Mouse (Mus musculus): ENCODE measurements around the gene Fbxw2. TPM values are rescaled to one million over a fixed set of nuclear protein-coding genes. Genes with fewer than 3 reads are reported as not detected.
"Not testable (repeated sequence)": the region's sequence is repeated elsewhere in the genome, so short reads cannot be mapped to it uniquely, and the experiment has no call there.

The Fbxw2 gene
- polyA plus RNA-seq, 1 experiment from 2014 or later: 97.7 TPM

DNA sequence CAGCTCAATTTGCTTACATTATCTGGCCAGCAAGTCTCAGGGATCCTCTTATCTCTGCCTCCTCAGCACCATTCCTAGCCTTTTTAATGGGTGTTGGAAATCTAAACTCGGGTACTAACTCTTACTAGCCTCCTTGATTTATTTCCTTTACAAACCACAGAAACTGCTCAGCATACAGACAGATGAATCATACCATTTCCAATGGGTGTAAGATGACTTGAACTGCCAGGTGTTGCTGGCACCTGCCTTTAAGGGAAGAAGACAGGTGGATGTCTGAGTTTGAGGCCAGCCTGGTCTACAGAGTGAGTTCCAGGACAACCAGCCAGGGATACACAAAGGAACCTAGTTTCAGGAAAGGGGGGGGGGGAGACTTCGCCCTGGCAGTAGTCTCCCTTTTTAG is 18.1 kb downstream of the Fbxw2 start:
- Histone ChIP-seq H3K27me3 (no peaks in the 10 kb centered on the region), H3K4me3 (no peak overlapping the region), H3K36me3 (peaks cover 54% of the 10 kb centered on the region), H3K27ac (no peak overlapping the region), H3K9me3 (no peaks in the 10 kb centered on the region), H3K4me1 (peaks cover 12% of the 10 kb centered on the region), H3K4me2 (no peak overlapping the region), H3K9ac (no peak overlapping the region)
- no peak for ATAC-seq (ENCODE audit: insufficient number of reproducible peaks, insufficient read depth, low FRiP score, low TSS enrichment, low read depth)
- WGBS: 77% methylated on average over 2 of the region's 2 CpGs

DNA sequence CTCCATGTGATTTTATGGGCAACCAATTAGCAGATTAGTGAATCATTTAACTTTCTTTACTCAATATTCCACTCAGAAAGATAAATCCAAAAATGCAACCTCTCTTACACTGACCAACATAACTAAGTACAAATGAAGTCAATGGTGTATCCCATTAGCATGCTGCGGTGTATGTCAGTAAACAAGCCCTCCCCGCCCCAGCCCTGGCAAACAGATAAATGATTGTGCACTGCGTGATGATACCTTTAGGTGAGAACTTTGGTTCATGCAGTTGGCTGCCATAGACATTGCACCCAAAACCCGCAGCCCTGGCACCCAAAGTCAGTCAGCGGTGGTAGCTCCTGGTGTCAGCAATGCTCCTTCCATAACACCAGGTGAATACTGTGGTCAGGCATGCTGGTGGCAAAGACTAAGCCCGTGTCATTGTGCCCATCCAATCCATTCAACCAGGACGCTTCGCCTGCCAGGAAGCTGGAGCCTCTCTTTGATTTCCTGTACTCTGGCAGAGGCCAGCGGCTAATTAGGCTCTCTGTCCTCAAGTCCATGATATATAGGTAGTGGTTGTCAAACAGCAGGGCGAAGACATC is 20.7 kb downstream of the Fbxw2 start:
- ATAC-seq (ENCODE audit: insufficient number of reproducible peaks, insufficient read depth, low FRiP score, low TSS enrichment, low read depth): no peak
- Histone ChIP-seq H3K36me3 (peaks cover 36% of the 10 kb centered on the region), H3K27me3 (no peaks in the 10 kb centered on the region), H3K4me1 (peaks cover 13% of the 10 kb centered on the region), H3K9ac (no peak overlapping the region), H3K4me3 (no peak overlapping the region), H3K4me2 (no peak overlapping the region), H3K27ac (no peak overlapping the region), H3K9me3 (no peaks in the 10 kb centered on the region)
- WGBS: 91% methylated on average over 10 of the region's 10 CpGs

DNA sequence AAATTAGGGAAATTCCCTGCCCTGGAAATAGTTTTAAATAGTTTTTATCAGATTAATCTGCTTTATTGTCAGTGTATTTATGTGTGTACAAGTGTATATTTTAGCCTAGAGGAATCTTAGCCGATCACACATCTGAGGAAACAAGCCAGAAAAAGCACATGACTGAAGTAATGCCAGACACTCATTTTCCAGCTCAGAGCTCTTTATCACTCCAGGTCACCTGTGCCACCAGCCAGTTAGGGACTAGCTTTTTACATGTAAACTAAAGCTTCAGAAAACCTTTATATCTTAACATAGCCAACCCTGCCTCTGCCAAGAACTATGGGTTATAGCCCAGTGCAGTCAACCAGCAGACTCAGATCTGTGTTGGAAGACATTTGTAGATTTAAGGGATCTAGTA is 21.3 kb downstream of the Fbxw2 start:
- 75% methylated on average over 1 of the region's 1 CpGs for WGBS
- no peak for ATAC-seq (ENCODE audit: insufficient number of reproducible peaks, insufficient read depth, low FRiP score, low TSS enrichment, low read depth)
- Histone ChIP-seq H3K36me3 (peaks cover 32% of the 10 kb centered on the region), H3K4me3 (no peak overlapping the region), H3K27ac (no peak overlapping the region), H3K4me1 (peaks cover 19% of the 10 kb centered on the region), H3K4me2 (no peak overlapping the region), H3K9ac (no peak overlapping the region), H3K9me3 (no peaks in the 10 kb centered on the region), H3K27me3 (no peaks in the 10 kb centered on the region)

DNA sequence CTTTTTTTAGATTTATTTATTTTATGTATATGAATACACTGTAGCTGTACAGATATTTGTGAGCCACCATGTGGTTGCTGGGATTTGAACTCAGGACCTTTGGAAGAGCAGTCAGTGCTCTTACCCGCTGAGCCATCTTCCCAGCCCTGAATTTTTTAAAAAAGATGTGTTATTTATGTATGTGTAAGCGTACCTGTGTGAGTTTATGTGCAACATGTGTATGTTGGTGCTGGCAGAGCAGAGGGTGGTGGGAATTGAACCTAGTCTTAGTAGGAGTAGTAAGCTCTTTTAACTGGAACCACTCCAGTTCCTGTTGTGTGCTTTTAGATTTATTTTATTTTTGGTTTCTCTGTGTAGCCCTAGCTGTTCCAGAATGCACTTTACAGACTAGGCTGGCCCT is 21.9 kb downstream of the Fbxw2 start:
- no peak overlapping the region for H3K4me3 ChIP-seq
- no peak overlapping the region for H3K27ac ChIP-seq
- peak overlapping the region; percentile 81 for H3K4me2 ChIP-seq
- no peak overlapping the region for H3K9ac ChIP-seq
- 94% methylated on average over 2 of the region's 2 CpGs for WGBS
- H3K4me1 ChIP-seq: peaks cover 19% of the 10 kb centered on the region
- no peaks in the 10 kb centered on the region for H3K9me3 ChIP-seq
- ATAC-seq (ENCODE audit: insufficient number of reproducible peaks, insufficient read depth, low FRiP score, low TSS enrichment, low read depth): no peak
- peaks cover 32% of the 10 kb centered on the region for H3K36me3 ChIP-seq
- H3K27me3 ChIP-seq: no peaks in the 10 kb centered on the region

DNA sequence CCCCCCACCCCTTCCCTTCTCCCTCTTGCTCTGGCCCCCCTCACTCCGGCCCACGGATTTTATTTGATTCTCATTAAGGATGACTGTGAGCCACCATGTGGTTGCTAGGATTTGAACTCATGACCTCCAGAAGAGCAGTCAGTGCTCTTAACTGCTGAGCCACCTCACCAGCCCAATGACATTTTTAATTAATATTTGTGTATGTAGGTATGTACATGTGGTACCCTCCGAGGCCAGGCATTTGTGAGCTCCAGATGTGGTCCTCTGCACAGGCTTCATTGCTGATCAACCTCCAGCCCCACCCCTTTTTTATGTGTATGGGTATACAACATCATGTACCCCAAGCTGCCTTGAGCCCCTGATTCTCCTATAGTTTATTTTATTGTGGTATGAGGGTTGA is 22.4 kb downstream of the Fbxw2 start:
- 63% methylated on average over 3 of the region's 3 CpGs for WGBS

DNA sequence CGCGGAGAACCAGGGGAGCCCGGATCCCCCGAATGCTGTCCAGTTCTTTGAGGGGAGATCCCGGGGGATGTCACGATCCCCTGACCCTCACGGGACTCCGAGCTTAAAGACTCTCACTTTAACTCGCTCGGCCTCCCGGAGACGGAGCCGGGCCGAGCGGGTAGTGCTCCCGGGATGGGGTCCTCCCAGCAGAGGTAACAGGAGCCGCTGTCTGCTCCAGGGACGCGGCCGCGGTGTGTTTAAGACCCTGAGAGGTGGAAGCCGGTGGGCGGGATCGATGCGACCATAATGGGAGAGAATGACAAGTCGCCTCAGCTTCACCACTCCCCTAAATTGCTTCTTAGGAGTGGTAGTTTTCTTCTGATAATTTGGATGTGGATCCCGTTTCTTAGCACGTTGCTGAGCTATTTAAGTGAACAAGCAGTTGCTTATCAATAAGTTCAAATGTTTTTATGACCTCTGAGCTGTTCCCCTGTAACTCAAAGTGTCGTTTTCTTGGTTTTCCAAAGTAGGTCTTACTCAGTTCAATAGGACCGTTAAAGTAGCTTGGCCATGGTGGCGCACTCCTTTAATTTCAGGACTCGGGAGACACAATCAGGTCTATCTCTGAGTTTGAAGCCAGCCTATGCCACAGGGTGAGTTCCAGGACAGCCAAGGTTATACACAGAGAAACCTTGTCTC is 23.4 kb downstream of the Fbxw2 start:
- Histone ChIP-seq H3K27ac (peak overlapping the region; percentile 92), H3K4me2 (peak overlapping the region; percentile 81), H3K9ac (peak overlapping the region; percentile 90), H3K36me3 (peaks cover 19% of the 10 kb centered on the region), H3K4me3 (peak overlapping the region; percentile 69), H3K4me1 (peaks cover 23% of the 10 kb centered on the region)
- not testable (repeated sequence) for H3K9me3 ChIP-seq, H3K27me3 ChIP-seq
- WGBS: under 1% methylated on average over 31 of the region's 32 CpGs
- ATAC-seq (ENCODE audit: insufficient number of reproducible peaks, insufficient read depth, low FRiP score, low TSS enrichment, low read depth): peak; percentile 57; the same call in 1 of the 2 replicates

More for the DNA sequence above, 22.4 kb downstream of the Fbxw2 start:
- H3K4me3 ChIP-seq: peak overlapping the region; percentile 31
- 0 out of 2 replicates have a peak overlapping the region, but pooled peaks have one; percentile 21 for H3K9ac ChIP-seq
- peak overlapping the region; percentile 81 for H3K4me2 ChIP-seq
- H3K36me3 ChIP-seq: peaks cover 27% of the 10 kb centered on the region
- H3K27me3 ChIP-seq: no peaks in the 10 kb centered on the region
- ATAC-seq (ENCODE audit: insufficient number of reproducible peaks, insufficient read depth, low FRiP score, low TSS enrichment, low read depth): no peak
- H3K9me3 ChIP-seq: no peaks in the 10 kb centered on the region
- no peak overlapping the region for H3K27ac ChIP-seq
- H3K4me1 ChIP-seq: peaks cover 23% of the 10 kb centered on the region

DNA sequence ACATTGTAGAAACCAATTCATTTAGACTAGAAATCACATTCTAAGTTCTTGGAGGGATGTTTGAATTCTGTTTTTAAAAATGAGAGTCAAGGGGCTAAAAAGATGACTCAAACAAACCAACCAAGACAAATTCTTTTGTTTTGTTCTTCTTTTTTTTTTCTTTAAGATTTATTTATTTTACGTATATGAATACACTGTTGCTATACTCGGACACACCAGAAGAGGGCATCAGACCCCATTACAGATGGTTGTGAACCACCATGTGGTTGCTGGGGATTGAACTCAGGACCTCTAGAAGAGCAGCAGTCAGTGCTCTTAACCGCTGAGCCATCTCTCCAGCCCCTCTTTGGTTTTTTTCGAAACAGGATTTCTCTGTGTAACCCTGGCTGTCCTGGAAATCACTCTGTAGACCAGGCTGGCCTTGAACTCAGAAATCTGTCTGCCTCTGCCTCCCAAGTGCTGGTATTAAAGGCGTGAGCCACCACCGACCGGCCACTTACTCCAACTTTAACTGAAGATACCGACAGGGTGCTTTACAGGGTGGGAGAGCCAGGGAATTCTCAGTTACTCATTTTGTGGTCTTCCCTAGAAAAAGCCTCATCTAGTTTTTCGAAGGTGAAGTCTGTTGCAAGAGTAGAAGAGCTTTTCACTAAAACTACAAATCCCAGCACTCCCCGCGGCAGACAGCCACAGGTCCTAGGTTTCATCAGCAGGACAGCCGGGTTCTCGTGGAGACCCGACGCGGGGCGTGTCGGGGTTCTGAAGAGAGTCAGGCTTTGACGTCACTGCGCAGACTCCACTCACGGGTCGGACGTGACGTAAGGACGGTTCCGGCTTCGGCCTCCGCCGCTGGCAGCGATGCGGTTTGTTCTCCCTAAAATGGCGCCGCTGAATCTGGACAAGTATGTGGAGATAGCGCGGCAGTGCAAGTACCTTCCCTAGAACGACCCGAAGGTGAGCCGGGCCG is 24.3 kb downstream of the Fbxw2 start:
- Histone ChIP-seq H3K4me1 (peaks cover 23% of the 10 kb centered on the region), H3K9ac (peak overlapping the region; percentile 90), H3K4me2 (peak overlapping the region; percentile 45), H3K4me3 (peak overlapping the region; percentile 69), H3K9me3 (no peaks in the 10 kb centered on the region), H3K27ac (peak overlapping the region; percentile 92), H3K27me3 (no peaks in the 10 kb centered on the region), H3K36me3 (peaks cover 16% of the 10 kb centered on the region)
- peak; percentile 94 for ATAC-seq (ENCODE audit: insufficient number of reproducible peaks, insufficient read depth, low FRiP score, low TSS enrichment, low read depth)
- WGBS: 4% methylated on average over 39 of the region's 39 CpGs

DNA sequence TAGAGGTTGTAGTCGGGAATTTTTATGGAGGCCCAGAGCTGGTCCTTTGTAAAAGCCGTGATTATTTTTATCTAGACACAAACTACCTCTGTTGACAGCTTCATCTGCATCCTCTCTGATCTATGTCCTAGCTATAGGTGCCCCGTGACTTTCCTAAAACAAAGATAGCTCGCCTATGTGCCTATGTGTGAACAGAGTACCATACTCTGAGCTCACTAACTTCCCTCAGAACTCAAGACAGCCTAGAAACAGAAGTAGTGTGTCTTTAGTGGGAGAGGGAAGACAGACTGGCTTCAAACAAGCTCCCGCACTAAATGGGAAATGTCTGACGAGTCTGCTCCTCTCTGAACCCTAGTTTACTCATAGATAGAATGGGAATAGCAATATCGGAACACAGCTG is 25.7 kb downstream of the Fbxw2 start:
- Histone ChIP-seq H3K9ac (0 out of 2 replicates have a peak overlapping the region, but pooled peaks have one; percentile 77), H3K36me3 (peaks cover 14% of the 10 kb centered on the region), H3K4me3 (peak overlapping the region; percentile 60), H3K4me2 (peak overlapping the region; percentile 76), H3K27me3 (no peaks in the 10 kb centered on the region), H3K4me1 (peaks cover 23% of the 10 kb centered on the region), H3K27ac (peak overlapping the region; percentile 86), H3K9me3 (no peaks in the 10 kb centered on the region)
- ATAC-seq (ENCODE audit: insufficient number of reproducible peaks, insufficient read depth, low FRiP score, low TSS enrichment, low read depth): no peak
- WGBS: 79% methylated on average over 7 of the region's 7 CpGs

DNA sequence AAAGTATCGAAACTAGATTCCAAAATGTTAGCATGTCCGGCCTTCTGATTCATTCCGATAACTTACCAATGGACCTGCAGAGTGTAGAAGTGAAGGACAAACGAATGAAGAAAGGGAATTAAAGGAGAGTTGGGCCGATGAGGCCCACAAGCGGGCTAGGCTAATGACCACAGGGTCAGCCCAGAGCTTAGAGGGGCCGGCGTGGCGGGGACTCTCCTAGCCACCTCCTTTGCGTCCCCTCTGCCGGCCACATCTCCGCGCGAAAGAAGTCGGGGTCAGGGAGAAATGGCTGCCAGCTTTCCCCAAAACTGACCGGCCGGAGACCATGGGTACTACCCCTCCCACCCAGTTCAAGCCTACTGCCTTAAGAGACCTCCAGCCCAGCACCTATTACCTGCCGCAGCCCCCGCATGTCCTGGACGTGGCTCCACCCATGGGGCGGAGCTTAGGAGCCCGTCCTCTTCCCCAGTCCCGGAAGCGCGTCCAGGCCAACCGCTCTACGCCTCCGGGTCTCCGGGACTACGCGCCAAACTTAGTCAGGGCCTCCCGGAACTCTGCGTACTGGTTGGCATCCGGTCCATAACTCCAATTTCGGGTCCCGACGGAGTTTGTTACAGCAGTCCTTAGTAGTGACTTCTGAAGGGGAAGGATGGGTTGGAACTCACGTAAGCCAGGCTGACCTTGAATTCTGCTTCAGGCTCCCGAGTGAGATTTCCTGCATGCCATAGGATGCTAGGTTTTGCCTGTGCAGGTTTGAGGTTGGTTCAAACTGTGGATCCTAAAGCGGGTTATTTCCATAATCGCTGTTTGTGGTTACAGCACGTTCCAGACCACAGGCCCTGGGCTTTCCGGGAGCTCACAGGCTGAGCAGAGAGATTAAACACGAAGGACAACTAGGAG is 26.5 kb downstream of the Fbxw2 start, which contains the start of gene Rabepk:
Gene Rabepk, minus strand, starts transcription at position 556 of the 900 bp plus-strand sequence.
- Histone ChIP-seq H3K4me2 (peak within 1 kb of the TSS; percentile 76), H3K27me3 (no peaks in the 10 kb centered on the region), H3K9me3 (no peaks in the 10 kb centered on the region), H3K9ac (peak within 1 kb of the TSS; percentile 77), H3K36me3 (peaks cover 19% of the 10 kb centered on the region), H3K27ac (peak within 1 kb of the TSS; percentile 86), H3K4me3 (peak within 1 kb of the TSS; percentile 60), H3K4me1 (peaks cover 23% of the 10 kb centered on the region)
- peak; percentile 74 for ATAC-seq (ENCODE audit: insufficient number of reproducible peaks, insufficient read depth, low FRiP score, low TSS enrichment, low read depth)
- WGBS: 3% methylated on average over 44 of the region's 44 CpGs

DNA sequence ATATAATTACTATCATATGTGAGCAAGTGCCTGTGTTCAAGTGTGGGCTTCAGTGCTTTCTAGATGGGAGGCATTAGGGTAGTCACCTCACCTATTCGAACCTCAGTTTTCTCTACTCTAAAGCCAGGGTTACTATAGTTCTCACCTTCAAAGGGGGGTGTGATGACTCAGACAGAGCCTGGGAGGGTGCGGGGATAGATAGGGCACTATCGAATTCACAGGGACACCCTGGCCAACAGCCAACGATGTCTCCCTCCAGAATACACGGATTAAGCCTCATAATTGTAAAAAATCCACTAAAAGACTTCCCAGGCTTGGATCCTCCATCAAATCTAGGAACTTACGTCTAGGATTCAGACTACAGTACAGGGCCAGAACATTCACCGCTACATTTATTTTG is 30.7 kb downstream of the Fbxw2 start:
- Histone ChIP-seq H3K36me3 (peaks cover 34% of the 10 kb centered on the region), H3K4me2 (no peak overlapping the region), H3K4me1 (peaks cover 10% of the 10 kb centered on the region; the same call in 1 of the 2 replicates), H3K9me3 (no peaks in the 10 kb centered on the region), H3K27me3 (no peaks in the 10 kb centered on the region), H3K27ac (no peak overlapping the region), H3K9ac (no peak overlapping the region), H3K4me3 (no peak overlapping the region)
- WGBS: 86% methylated on average over 7 of the region's 7 CpGs
- no peak for ATAC-seq (ENCODE audit: insufficient number of reproducible peaks, insufficient read depth, low FRiP score, low TSS enrichment, low read depth)
